Mouse (Mus musculus) limb, embryonic 10.5 days (tissue): ENCODE measurements around the gene Myl12a. TPM values are rescaled to one million over a fixed set of nuclear protein-coding genes. Genes with fewer than 3 reads are reported as not detected.

Experiments used
- polyA plus RNA-seq: library from polyadenylated mRNA; unstranded; fragments of >200 nt; fragmentation: Nextera tagmentation; extraction: Ambion mirVana; gene quantifications from 2 replicates; pipeline ENCODE4 v1.2.1, GENCODE M21; 2016

The Myl12a gene
- polyA plus RNA-seq, 1 experiment from 2014 or later = 483 TPM

Other genes with a start within 250 kb of the Myl12a start
- gene Tgif1, start 149.3 kb downstream of the Myl12a start, polyA plus RNA-seq = 105 and 132 TPM in 2 replicates
- gene Myom1, start 245 bp downstream of the Myl12a start, polyA plus RNA-seq = 2.5 and 4.2 TPM in 2 replicates
- 40.0 and 51.8 TPM in 2 replicates for gene Lpin2, start 179.7 kb upstream of the Myl12a start, polyA plus RNA-seq